Mouse (Mus musculus) lung, postnatal 10 days (tissue): ENCODE measurements around the gene Slpi.
"Not testable (repeated sequence)": the region's sequence is repeated elsewhere in the genome, so short reads cannot be mapped to it uniquely, and the experiment has no call there.

Source experiments
- DNase-seq: peaks from one replicate; pipeline ENCODE4 v3.0.0; 2021

Gene Slpi

DNA sequence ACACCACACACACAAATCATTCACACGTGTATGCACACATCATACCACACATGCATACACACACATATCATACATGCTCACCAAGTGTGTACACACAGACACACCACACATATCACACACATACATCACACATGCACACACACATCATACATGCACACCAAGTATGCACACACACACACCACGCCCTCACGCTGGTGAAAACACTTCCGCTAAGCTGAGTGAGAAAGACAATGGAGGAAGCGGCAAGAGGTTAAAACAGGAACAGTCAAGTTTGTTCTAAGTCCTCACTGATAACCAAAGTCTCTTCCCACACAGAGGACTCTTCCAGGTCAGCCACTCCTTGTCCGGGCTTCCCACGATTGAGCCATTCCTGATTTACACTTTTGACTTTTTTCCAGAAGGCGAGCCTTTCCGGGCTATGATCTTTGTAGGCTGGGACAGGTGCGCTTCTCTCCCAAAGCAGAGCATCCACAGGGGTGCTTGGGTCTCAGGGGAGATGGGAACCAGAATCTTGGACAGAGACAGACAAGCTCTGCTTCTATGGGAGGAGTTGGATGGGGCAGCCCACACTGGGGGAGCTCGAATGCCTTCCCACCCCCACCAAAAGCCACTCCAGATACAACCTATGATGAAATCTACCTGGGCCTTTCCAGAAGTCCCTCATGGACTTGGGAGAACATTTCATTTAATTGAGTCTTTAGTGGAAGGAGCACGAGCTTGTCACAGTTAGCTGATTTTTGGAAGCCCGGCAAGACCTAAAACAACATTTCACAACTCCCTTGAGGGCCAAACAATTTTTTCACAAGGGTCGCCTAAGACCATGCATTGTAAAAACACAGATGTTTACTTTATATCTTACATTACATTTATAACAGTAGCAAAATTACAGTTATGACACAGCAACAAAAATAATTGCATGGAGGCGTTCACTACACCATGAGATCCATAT, 11.1 kb downstream of the Slpi start:
- DNase-seq, result no peak

DNA sequence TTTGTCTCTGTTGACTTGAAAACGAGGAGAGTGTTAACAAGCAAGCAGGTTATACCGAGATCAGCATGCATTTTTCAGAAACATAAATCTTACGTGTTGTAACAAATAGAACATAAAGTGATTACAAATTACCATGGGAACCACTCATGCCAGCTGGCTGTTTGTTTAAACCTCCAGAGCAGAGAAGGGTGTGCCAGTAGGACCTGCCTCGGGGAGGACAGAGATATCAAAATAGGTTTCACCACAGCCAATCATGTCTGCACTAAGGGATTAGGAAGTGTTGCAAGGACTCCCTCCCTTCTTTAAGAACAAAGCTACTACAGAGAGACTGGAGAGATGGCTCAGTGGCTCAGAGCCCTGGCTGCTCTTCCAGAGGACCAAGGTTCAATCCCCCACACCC, 15.7 kb downstream of the Slpi start:
- no peak for DNase-seq

DNA sequence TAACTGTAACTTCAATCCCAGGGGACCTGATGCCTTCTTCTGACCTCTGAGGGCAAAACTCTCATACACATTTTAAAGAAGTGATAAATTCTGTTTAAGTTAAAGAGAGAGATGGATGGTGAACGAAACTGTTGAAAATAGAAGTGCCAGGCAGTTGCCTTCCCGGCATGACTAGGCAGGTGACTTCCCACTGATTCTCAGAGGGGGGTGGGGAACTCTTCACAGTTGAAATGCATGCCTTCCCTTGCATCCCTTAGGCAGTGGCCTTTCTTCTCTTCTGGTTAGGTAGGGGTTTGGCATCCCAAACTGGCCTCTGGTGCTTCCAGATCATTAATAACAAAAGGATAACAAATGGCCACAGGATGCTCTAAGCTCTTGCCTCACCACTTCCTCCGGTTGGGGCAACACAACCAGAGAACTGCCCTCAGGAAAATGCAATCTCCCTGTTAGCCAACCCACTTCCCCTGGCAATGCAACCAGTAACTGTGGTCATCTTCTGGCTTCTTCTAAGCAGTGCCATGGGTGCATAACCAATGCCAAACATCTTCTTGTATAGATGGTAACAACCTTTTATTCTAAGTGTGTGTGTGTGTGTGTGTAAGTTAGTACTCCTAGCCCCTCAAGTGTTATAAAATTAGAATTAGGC, 16.4 kb downstream of the Slpi start:
- no peak for DNase-seq

DNA sequence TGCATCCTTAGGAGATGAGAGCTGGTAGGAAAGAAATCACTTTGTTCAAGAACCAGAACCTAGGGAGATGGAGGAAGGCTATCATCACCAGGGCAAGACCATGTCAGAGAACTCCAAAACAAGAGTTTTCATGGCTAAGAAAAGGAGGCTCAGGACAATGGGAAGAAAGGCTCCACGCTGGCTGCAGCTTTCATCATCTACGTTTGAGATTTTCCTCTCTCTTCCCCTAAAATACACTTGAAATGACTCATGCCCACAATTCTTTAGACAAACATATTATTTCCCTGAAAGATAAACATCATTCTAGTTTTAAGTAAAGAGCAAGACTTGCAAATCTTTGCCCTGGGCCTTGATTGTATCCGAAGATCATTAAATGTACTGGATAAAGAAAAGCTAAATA, 17.5 kb downstream of the Slpi start:
- DNase-seq, result no peak

DNA sequence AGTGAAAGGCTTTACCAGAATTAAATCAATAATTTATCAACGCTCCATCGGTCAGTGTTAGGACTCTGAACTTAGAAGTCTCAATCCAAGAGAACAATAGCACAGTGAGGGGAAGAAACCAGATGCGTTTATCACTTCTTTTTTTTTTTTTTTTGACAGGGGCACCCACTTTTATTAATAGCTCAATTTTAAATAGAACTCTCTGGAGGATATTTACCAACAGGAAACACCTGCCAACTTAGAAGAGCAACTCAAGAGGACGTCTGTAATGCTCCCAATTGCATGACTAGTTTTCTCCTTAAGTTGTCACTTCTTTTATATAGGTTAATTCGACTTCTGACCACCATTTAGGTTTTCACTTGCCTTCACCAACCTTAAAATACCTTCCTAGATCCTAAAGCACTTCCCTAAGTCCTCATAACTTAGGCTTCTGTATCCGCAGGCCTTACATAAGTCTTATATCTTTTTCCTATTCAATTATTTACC, 20.2 kb downstream of the Slpi start:
- no peak for DNase-seq

DNA sequence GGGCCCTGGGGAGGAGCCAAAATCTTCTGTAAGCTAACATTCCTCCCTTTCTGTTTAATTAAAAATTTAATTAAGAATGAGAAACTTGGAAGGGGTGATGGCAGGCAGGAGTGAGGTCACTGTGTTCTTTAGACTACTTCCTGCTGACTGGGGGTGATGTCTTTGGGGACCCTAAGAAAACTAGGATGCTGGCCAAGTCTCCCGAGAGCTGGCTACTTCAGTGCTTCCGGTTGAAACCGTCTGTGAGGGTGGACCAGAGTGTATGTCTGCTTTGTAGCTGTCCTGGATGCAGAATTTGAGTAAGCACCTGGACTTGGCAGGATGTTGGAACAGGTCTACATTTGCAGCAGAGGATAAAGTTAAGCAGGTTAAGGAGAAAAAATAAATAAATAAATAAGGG, 21.9 kb downstream of the Slpi start:
- DNase-seq, result no peak

DNA sequence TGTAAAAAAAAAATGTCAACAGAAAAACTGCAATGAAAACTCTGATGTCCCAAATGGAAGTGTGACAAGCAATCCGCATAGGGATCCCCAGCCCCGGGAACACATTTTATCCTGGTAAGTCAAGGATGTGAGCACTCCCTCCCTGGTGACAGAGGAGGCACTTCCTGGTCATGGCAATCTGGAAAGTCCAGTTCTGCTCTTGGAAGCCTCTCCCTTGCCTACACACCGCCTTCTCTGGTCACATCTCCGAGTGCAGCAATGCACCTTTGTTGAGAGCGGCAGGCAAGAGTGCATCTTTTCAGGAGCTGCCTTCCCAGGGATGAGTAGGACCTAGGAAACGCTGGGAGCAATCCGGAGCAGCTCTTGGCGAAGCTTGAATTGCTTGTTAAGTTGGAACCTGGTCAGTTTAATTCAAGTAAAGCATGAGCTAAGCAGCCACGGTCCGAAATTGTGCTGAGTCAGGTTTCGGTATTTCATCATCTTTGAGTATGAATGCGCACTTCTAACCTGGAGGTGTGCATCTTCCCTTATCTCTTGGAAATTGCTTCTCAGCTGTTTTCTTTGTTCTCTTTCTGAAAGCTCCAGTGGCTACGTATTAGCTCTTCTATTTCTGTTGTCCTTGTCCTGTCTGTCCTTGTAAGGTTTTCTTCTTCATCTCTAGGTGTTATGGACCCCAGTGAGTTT, 27.8 kb downstream of the Slpi start:
- no peak for DNase-seq

DNA sequence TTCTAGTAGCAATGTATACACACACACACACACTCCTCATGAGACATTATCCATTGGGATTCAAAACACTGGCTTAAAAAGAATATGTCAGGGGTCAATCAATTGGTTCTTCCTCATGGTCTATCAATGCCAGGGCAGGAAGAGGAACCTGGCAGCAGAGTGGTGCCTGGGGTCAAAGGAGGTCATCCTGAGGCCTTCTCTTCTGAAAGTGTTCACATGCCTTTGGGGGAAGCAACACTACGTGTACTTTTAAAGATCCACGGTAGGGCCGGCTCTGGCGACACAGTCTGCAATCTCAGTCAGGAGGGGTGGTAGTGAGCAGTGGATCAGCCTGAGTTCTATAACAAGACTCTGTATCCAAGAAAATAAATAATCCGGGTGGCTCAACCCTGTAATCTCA, 29.2 kb downstream of the Slpi start:
- DNase-seq, result no peak

DNA sequence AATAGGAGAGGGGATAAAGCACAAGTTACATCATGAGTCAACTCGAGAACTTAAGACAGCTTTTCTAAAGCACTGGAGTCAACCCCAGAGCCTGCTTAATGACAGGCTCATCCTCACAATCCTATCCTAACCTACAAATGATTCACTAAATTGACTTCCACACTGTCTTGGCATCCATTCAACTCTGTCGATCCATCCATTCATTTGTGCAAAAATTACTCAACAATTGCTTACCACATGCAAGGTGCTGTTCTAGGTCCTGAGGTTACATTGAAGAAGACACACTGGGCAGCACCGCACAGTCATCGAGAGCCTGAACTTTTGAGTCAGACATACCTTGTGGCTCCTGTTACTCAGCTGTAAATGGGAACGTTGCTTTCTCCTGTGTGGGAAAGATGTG, 29.9 kb downstream of the Slpi start:
- DNase-seq, result no peak

DNA sequence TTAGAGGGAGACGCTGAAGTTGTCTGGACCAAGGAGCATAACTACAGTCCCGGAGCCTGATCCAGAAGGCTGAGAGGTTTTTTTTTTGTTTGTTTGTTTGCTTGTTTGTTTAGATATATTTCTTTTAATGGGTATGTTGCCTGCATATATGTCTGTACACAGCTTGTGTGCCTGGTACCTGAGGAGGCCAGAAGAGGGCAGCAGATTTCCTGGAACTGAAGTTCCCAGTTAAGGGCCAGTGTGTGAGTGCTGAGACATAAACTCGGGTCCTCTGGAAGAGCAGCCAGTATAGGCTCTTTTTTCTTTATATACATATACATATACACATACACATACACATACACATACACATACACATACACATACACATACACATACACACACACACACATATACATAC, 30.5 kb downstream of the Slpi start:
- DNase-seq, result no peak

DNA sequence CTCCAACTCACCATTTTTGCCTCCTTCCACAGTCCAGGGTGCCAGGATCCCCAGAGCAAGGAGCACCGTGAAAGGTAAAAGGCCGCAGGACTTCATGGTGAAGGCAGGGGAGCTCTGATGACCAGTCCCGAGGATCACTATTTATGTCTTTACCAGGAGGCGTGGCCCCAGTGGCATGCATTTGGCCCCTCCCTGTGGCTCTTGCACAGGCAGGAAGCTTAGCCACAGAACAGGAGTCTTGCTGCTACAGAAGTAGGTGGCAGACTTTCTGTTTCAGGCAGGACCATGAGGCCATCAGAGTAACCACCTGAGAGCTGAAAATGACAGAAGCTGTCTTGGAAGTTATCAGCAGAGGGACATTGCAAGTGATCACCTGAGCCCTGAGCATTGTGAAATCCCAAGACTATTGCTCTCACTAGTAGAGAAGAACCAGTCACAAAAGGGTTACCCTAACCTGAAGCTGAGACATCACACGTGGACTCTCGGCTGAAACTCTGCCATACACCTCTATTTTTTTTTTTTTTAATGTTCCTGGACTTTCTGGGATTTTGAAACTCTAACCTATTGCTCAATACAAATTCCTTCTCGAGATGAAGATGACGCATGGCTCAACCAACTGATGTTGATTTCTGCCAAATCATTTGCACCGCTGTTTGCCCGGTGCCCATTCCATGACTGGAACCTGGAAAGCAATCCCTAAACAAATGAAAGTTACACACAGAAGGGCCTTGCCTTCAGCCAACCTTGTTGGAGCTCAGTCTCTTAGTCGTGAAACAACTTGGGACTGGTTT, 32.5 kb downstream of the Slpi start:
- peak; percentile 25 for DNase-seq

DNA sequence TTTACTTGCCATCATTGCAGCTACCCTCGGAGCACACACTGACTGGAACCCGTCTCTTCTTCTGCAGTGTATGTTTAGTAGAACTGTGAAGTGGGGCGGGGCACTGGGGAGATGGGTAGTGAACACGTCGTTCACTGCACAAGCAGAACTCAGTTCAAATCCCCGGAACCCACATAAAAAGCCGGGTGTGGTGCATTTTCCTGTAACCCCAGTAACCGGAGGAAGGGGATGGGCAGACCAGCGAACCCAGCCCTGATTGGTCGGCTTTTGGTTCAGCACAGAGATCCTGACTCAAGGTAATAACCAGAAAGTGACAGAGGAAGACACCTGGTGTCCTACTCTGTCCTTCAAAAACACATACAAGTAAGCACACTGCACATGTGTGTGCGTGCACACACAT, 35.5 kb downstream of the Slpi start:
- no peak for DNase-seq

DNA sequence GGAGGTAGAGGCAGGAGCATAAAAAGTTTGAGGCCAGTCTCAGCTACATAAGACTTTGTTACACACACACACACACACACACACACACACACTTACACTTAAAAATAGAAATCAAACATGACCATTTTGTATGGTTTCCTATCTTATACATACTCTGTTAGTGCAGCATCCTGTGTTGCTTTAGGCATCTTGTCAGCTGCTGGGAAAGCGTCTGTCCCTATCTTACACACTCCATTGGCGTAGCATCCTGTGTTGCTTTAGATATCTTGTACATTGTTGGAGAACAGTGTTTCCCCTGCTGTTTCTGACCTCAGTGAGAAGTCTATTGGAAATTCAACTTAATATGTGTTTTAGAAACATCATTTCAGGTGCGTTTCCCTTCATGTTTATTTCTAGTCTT, 36.2 kb downstream of the Slpi start:
- no peak for DNase-seq

DNA sequence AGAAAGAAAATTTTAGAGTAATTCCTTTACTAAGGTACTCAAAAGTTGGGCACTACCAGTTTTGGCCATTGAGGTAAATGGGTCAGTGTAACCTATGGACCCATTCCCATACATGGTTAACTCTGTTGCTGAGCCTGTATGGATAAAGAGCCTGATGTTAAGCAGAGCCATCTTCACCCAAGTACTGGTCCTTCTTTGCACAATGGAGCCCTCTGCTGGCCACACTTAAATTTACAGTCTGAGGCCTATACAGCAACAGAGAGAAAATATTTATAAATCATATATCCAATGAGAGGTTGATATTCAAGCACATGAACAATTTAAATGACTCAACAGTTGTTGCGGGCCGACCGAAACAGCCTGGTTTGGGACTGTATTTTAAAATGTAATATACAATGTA, 39.9 kb downstream of the Slpi start:
- peak; percentile 47 for DNase-seq

DNA sequence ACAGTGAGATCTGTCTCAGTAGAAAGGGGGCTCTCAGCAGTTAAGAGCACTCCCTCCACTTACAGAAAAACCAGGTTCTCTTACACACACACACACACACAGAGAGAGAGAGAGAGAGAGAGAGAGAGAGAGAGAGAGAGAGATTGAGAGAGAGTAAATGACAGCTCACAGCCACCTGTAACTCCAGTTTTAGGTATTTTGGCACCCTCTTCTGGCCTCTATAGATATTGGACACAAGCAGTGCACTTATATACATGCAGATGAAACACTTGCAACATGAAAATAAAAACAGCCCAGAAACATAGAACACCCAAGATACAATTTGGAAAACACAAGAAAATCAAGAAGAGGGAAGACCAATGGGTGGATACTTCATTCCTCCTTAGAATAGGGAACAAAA, 41.2 kb downstream of the Slpi start:
- not testable (repeated sequence) for DNase-seq

DNA sequence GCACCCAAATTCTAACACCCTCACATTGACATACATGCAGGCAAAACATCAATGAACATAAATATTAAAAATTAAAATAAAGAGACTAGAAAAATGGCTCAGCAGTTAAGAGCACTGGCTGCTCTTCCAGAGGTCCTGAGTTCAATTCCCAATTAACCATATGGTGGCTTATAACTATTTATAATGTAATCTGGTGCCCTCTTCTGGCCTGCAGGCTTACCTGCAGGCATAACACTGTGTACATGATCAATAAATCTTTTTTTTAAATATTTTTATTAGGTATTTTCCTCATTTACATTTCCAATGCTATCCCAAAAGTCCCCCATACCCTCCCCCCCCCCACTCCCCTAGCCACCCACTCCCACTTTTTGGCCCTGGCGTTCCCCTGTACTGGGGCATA, 45.2 kb downstream of the Slpi start:
- not testable (repeated sequence) for DNase-seq

DNA sequence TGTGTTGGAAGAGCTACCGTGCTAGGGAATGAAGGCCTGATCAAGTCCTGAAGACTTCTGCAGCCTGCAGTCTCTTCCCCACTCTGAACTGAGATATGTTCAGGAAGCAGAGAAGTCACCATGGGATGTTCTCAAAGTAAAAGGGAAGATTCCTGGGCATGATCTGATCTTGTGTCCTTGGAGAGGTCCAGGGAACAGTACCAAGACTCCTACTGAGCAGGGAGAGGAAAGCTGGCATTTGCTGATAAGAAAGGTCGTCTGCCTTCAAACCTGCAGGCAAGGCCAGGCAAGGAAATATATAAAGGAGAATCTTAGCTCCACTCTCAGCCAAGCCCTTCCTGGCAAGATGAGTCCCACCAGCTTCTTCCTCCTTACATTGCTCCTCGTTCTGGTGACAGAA, 56.5 kb downstream of the Slpi start, which contains the start of gene Svs5:
Gene Svs5 (plus strand): TSS at position 301 of the 400 bp plus-strand sequence.
- not testable (repeated sequence) for DNase-seq

DNA sequence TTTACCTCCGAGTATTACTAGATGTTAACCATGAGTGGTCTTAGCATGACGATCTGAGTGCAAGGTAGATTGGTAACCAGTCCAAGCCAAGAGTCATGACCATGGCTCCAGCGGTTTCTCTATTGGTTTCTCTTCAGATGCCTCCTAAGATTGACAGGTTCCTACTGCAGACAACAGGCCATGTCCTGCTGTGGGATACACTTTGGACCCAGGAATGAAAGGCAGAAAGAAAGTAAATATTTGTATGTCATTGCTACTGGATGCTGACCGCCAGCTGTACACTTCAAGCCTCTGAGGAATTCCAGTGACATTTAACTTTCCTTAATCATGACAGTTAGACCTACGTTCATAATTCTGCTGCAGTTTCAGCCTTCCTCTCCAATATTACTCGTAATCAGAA, 67.9 kb downstream of the Slpi start:
- DNase-seq, result no peak

DNA sequence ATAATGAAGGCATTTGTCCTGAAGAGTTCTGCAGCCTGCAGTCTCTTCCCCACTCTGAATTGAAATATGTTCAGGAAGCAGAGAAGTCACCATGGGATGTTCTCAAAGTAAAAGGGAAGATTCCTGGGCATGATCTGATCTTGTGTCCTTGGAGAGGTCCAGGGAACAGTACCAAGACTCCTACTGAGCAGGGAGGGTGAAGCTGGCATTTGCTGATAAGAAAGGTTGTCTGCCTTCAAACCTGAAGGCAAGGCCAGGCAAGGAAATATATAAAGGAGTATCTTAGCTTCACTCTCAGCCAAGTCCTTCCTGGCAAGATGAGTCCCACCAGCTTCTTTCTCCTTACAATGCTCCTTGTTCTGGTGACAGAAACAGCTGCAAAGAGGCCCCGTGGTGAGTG, 72.4 kb downstream of the Slpi start, which contains the start of gene Svs6:
Gene Svs6 (plus strand): TSS at position 301 of the 400 bp plus-strand sequence.
- not testable (repeated sequence) for DNase-seq

DNA sequence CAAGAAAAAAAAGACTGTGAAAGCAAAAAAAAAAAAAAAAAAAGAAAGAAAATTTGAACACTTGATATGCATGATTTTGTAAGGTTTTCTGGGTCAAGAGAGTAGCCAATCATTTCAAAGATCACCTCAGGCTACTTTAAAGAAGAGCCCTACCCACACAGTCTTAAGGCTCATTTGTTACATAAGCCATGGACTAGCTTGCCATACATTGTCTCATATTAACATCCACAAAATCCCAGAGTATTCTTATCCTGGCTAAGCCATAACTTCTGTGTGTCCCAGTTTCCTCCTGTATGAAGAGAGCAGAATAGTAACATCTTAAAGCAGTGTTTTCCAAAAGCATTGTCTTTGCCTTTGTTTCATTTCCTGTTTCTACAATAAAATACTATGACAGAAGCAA, 73.4 kb downstream of the Slpi start:
- DNase-seq, result not testable (repeated sequence)

DNA sequence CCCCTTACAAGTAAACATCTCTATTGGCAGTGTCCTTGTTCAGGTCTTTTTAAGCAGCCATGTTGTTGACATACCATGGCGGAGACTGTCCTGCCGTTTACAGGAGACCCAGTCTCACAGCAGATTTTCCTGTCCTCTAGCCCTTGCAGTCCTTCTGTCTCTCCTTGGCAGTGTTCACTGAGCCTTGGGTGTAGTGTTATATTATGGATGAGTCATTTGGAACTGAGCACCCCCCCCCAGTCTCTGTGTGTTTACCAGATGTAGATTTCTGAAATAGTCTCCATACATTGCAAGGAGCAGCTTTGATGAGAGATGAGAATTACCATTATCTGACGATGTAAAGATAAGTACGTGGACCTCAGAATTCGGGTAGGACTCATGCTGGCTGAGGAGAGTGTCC, 76.3 kb downstream of the Slpi start:
- no peak for DNase-seq
